Mouse (Mus musculus): ENCODE measurements around the gene Myo5a. TPM values are rescaled to one million over a fixed set of nuclear protein-coding genes. Genes with fewer than 3 reads are reported as not detected.

The Myo5a gene
- polyA plus RNA-seq, 1 experiment from 2014 or later, result 15.0 TPM

GRCm38 (mm10) chr9:75196335-75196734 lies 125.5 kb downstream of the Myo5a start:
- no peak overlapping the region for H3K4me3 ChIP-seq (ENCODE audit: low read depth, low read length)
- H3K27ac ChIP-seq (ENCODE audit: low read depth, low read length), result 0 out of 2 replicates have a peak overlapping the region, but pooled peaks have one; percentile 22
- no peak for ATAC-seq (replicated peaks; ENCODE audit: insufficient number of reproducible peaks, low FRiP score, low TSS enrichment)

GRCm38 (mm10) chr9:75197297-75197696 lies 126.5 kb downstream of the Myo5a start:
- no peak for ATAC-seq (replicated peaks; ENCODE audit: insufficient number of reproducible peaks, low FRiP score, low TSS enrichment)
- Histone ChIP-seq H3K4me1 (ENCODE audit: control insufficient read depth, insufficient read depth, low read length) (peaks cover 11% of the 10 kb centered on the region), H3K4me3 (ENCODE audit: low read depth, low read length) (no peak overlapping the region)

More at GRCm38 (mm10) chr9:75196335-75196734, 125.5 kb downstream of the Myo5a start:
- Histone ChIP-seq H3K36me3 (ENCODE audit: control insufficient read depth, insufficient read depth, low read length) (no peaks in the 10 kb centered on the region), H3K4me2 (no peak overlapping the region), H3K27me3 (ENCODE audit: control insufficient read depth, insufficient read depth, low read length) (no peaks in the 10 kb centered on the region), H3K9me3 (replicated peaks; ENCODE audit: control insufficient read depth, low read length) (no peaks in the 10 kb centered on the region), H3K9ac (ENCODE audit: low read depth, low read length) (no peak overlapping the region), H3K4me1 (ENCODE audit: control insufficient read depth, insufficient read depth, low read length) (peaks cover 11% of the 10 kb centered on the region)
- 23% methylated on average over 2 of the region's 2 CpGs for WGBS (ENCODE audit: insufficient replicate concordance)

GRCm38 (mm10) chr9:75201506-75201905 lies 130.7 kb downstream of the Myo5a start:
- Histone ChIP-seq H3K4me2 (no peak overlapping the region), H3K27ac (ENCODE audit: low read depth, low read length) (no peak overlapping the region), H3K4me3 (ENCODE audit: low read depth, low read length) (no peak overlapping the region), H3K36me3 (ENCODE audit: control insufficient read depth, insufficient read depth, low read length) (no peaks in the 10 kb centered on the region), H3K9me3 (replicated peaks; ENCODE audit: control insufficient read depth, low read length) (no peaks in the 10 kb centered on the region), H3K4me1 (ENCODE audit: control insufficient read depth, insufficient read depth, low read length) (no peaks in the 10 kb centered on the region), H3K27me3 (ENCODE audit: control insufficient read depth, insufficient read depth, low read length) (no peaks in the 10 kb centered on the region), H3K9ac (ENCODE audit: low read depth, low read length) (no peak overlapping the region)
- ATAC-seq (replicated peaks; ENCODE audit: insufficient number of reproducible peaks, low FRiP score, low TSS enrichment), result no peak
- WGBS (ENCODE audit: insufficient replicate concordance), result 97% methylated on average over 1 of the region's 1 CpGs

More at GRCm38 (mm10) chr9:75197297-75197696, 126.5 kb downstream of the Myo5a start:
- H3K4me2 ChIP-seq, result no peak overlapping the region
- H3K36me3 ChIP-seq (ENCODE audit: control insufficient read depth, insufficient read depth, low read length), result no peaks in the 10 kb centered on the region
- no peaks in the 10 kb centered on the region for H3K9me3 ChIP-seq (replicated peaks; ENCODE audit: control insufficient read depth, low read length)
- no peak overlapping the region for H3K27ac ChIP-seq (ENCODE audit: low read depth, low read length)
- no peak overlapping the region for H3K9ac ChIP-seq (ENCODE audit: low read depth, low read length)
- H3K27me3 ChIP-seq (ENCODE audit: control insufficient read depth, insufficient read depth, low read length), result no peaks in the 10 kb centered on the region
- 56% methylated on average over 6 of the region's 6 CpGs for WGBS (ENCODE audit: insufficient replicate concordance)

GRCm38 (mm10) chr9:75202036-75202435 lies 131.2 kb downstream of the Myo5a start:
- 83% methylated on average over 2 of the region's 2 CpGs for WGBS (ENCODE audit: insufficient replicate concordance)
- no peaks in the 10 kb centered on the region for H3K27me3 ChIP-seq (ENCODE audit: control insufficient read depth, insufficient read depth, low read length)
- no peak overlapping the region for H3K4me2 ChIP-seq
- no peaks in the 10 kb centered on the region for H3K4me1 ChIP-seq (ENCODE audit: control insufficient read depth, insufficient read depth, low read length)
- no peak overlapping the region for H3K4me3 ChIP-seq (ENCODE audit: low read depth, low read length)
- no peaks in the 10 kb centered on the region for H3K9me3 ChIP-seq (replicated peaks; ENCODE audit: control insufficient read depth, low read length)
- H3K27ac ChIP-seq (ENCODE audit: low read depth, low read length), result no peak overlapping the region
- no peak for ATAC-seq (replicated peaks; ENCODE audit: insufficient number of reproducible peaks, low FRiP score, low TSS enrichment)
- no peaks in the 10 kb centered on the region for H3K36me3 ChIP-seq (ENCODE audit: control insufficient read depth, insufficient read depth, low read length)
- H3K9ac ChIP-seq (ENCODE audit: low read depth, low read length), result no peak overlapping the region

- no peak overlapping the region for H3K4me2 ChIP-seq
- H3K27me3 ChIP-seq (ENCODE audit: control insufficient read depth, insufficient read depth, low read length), result no peaks in the 10 kb centered on the region
- no peak overlapping the region for H3K27ac ChIP-seq (ENCODE audit: low read depth, low read length)
- ATAC-seq (replicated peaks; ENCODE audit: insufficient number of reproducible peaks, low FRiP score, low TSS enrichment), result no peak
- H3K9ac ChIP-seq (ENCODE audit: low read depth, low read length), result no peak overlapping the region
- no peaks in the 10 kb centered on the region for H3K4me1 ChIP-seq (ENCODE audit: control insufficient read depth, insufficient read depth, low read length)
- WGBS (ENCODE audit: insufficient replicate concordance), result 91% methylated on average over 1 of the region's 1 CpGs
- H3K36me3 ChIP-seq (ENCODE audit: control insufficient read depth, insufficient read depth, low read length), result peaks cover 6% of the 10 kb centered on the region; the same call in 1 of the 2 replicates
- H3K9me3 ChIP-seq (replicated peaks; ENCODE audit: control insufficient read depth, low read length), result no peaks in the 10 kb centered on the region
- no peak overlapping the region for H3K4me3 ChIP-seq (ENCODE audit: low read depth, low read length)
These were observed 138.4 kb downstream of the Myo5a start for GRCm38 (mm10) chr9:75209246-75209645.

- Histone ChIP-seq H3K27ac (ENCODE audit: low read depth, low read length) (no peak overlapping the region), H3K27me3 (ENCODE audit: control insufficient read depth, insufficient read depth, low read length) (no peaks in the 10 kb centered on the region), H3K36me3 (ENCODE audit: control insufficient read depth, insufficient read depth, low read length) (peaks cover 6% of the 10 kb centered on the region; the same call in 1 of the 2 replicates), H3K9ac (ENCODE audit: low read depth, low read length) (no peak overlapping the region), H3K4me3 (ENCODE audit: low read depth, low read length) (no peak overlapping the region), H3K4me1 (ENCODE audit: control insufficient read depth, insufficient read depth, low read length) (no peaks in the 10 kb centered on the region), H3K9me3 (replicated peaks; ENCODE audit: control insufficient read depth, low read length) (no peaks in the 10 kb centered on the region), H3K4me2 (no peak overlapping the region)
- 62% methylated on average over 2 of the region's 2 CpGs for WGBS (ENCODE audit: insufficient replicate concordance)
- no peak for ATAC-seq (replicated peaks; ENCODE audit: insufficient number of reproducible peaks, low FRiP score, low TSS enrichment)
These were observed 139.5 kb downstream of the Myo5a start for GRCm38 (mm10) chr9:75210269-75210668.

GRCm38 (mm10) chr9:75214743-75215413 lies 144.1 kb downstream of the Myo5a start:
- Histone ChIP-seq H3K27me3 (ENCODE audit: control insufficient read depth, insufficient read depth, low read length) (no peaks in the 10 kb centered on the region), H3K27ac (ENCODE audit: low read depth, low read length) (no peak overlapping the region), H3K9ac (ENCODE audit: low read depth, low read length) (no peak overlapping the region), H3K36me3 (ENCODE audit: control insufficient read depth, insufficient read depth, low read length) (peaks cover 9% of the 10 kb centered on the region; the same call in 1 of the 2 replicates), H3K9me3 (replicated peaks; ENCODE audit: control insufficient read depth, low read length) (no peaks in the 10 kb centered on the region), H3K4me1 (ENCODE audit: control insufficient read depth, insufficient read depth, low read length) (no peaks in the 10 kb centered on the region), H3K4me3 (ENCODE audit: low read depth, low read length) (no peak overlapping the region), H3K4me2 (no peak overlapping the region)
- 86% methylated on average over 11 of the region's 11 CpGs for WGBS (ENCODE audit: insufficient replicate concordance)
- no peak for ATAC-seq (replicated peaks; ENCODE audit: insufficient number of reproducible peaks, low FRiP score, low TSS enrichment)

- H3K27ac ChIP-seq (ENCODE audit: low read depth, low read length), result no peak overlapping the region
- H3K4me1 ChIP-seq (ENCODE audit: control insufficient read depth, insufficient read depth, low read length), result peaks cover 3% of the 10 kb centered on the region; the same call in 1 of the 2 replicates
- ATAC-seq (replicated peaks; ENCODE audit: insufficient number of reproducible peaks, low FRiP score, low TSS enrichment), result no peak
- H3K36me3 ChIP-seq (ENCODE audit: control insufficient read depth, insufficient read depth, low read length), result peaks cover 3% of the 10 kb centered on the region; the same call in 1 of the 2 replicates
- H3K4me2 ChIP-seq, result no peak overlapping the region
- H3K4me3 ChIP-seq (ENCODE audit: low read depth, low read length), result no peak overlapping the region
- no peaks in the 10 kb centered on the region for H3K27me3 ChIP-seq (ENCODE audit: control insufficient read depth, insufficient read depth, low read length)
- H3K9ac ChIP-seq (ENCODE audit: low read depth, low read length), result no peak overlapping the region
- H3K9me3 ChIP-seq (replicated peaks; ENCODE audit: control insufficient read depth, low read length), result no peaks in the 10 kb centered on the region
- 79% methylated on average over 5 of the region's 5 CpGs for WGBS (ENCODE audit: insufficient replicate concordance)
These were observed 149.1 kb downstream of the Myo5a start for GRCm38 (mm10) chr9:75219942-75220341.

Data from heart, embryonic 11.5 days (tissue).